ENCODE assay signal across 19 mouse cellular contexts in the genomic region with DNA sequence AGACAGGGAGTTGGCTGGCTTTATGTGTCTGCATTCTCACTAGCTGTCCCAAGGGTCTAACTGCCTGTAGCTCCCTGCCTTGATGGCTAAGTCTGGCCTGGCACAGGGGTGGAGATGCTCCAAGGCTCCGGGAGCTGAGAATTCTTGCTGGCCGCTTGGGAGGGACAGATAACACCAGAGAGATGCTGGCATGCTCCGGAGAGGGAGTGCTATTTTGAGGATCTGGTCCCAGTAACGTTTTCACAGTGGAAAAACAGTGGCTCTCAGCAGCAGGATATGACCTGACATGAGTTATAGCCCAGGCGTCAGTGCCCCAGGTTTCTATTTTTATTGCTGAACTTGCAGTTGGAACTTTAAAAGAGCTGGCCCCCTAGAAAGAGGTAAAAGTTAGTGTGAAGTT. TPM values are rescaled to one million over a fixed set of nuclear protein-coding genes. Genes with fewer than 3 reads are reported as not detected.
A peak's percentile ranks its signal among the peaks of the same experiment; 100 is the strongest.
DNase-seq lines count a peak whose midpoint lies in the region; ATAC-seq and TF ChIP-seq lines count a peak whose summit lies in the region.
"Had no signal": no experiment of that assay in that cellular context is flagged by ENCODE, and none has a peak within 500 bp of the region (broad histone marks: within the 10 kb centered on the region; RNA-seq: fewer than 3 reads in every experiment).

No protein-coding gene starts in this region.

- H3K27me3 ChIP-seq in kidney, embryonic 15.5 days, result no peaks in the 10 kb centered on the region
- H3K27me3 ChIP-seq in hindbrain, postnatal 0 days (ENCODE audit: insufficient read depth, low read length), result no peaks in the 10 kb centered on the region
- H3K27me3 ChIP-seq: forebrain, embryonic 15.5 days had no signal

- intact Hi-C loops in heart, postnatal 14 days (cut with DNase I), result no loop called here

- H3K4me1 ChIP-seq in kidney, embryonic 15.5 days, result peaks cover 5% of the 10 kb centered on the region; the same call in 1 of the 2 replicates
- no peaks in the 10 kb centered on the region for H3K4me1 ChIP-seq in hindbrain, postnatal 0 days (ENCODE audit: insufficient read depth, low read length)
- H3K4me1 ChIP-seq: forebrain, embryonic 15.5 days had no signal

- no peaks in the 10 kb centered on the region for H3K36me3 ChIP-seq in kidney, embryonic 15.5 days
- H3K36me3 ChIP-seq in hindbrain, postnatal 0 days (ENCODE audit: insufficient read depth, low read length), result no peaks in the 10 kb centered on the region
- H3K36me3 ChIP-seq: forebrain, embryonic 15.5 days; G1E had no signal

- H3K4me3 ChIP-seq in kidney, embryonic 15.5 days (replicated peaks), result no peak overlapping the region
- H3K4me3 ChIP-seq in hindbrain, postnatal 0 days (ENCODE audit: low read length), result no peak overlapping the region
- H3K4me3 ChIP-seq: forebrain, embryonic 15.5 days had no signal

- H3K27ac ChIP-seq in kidney, embryonic 15.5 days, result 0 out of 2 replicates have a peak overlapping the region, but pooled peaks have one; percentile 22
- H3K27ac ChIP-seq in hindbrain, postnatal 0 days, result no peak overlapping the region
- H3K27ac ChIP-seq: forebrain, embryonic 15.5 days; liver, embryonic 14.5 days had no signal

- DNase-seq in kidney, adult 18-20 months, result no peak
- DNase-seq in heart, adult 9 months (ENCODE audit: low spot score in 2 of 2), result peak; percentile 25 to 49
- DNase-seq in heart, postnatal 14 days, result peak; percentile 12 to 24
- no peak for DNase-seq in hindbrain, postnatal 0 days (ENCODE audit: low spot score)
- no peak for DNase-seq in cerebellum, adult 18-20 months
- DNase-seq in layer of hippocampus, adult 9-10 months (ENCODE audit: low spot score), result no peak
- DNase-seq: left cerebral cortex, postnatal 4 days; lung, postnatal 10 days; right cerebral cortex, postnatal 25 days; thymus, postnatal 14 days had no signal

- H3K9ac ChIP-seq in kidney, embryonic 15.5 days, result no peak overlapping the region
- no peak overlapping the region for H3K9ac ChIP-seq in hindbrain, postnatal 0 days (replicated peaks; ENCODE audit: low read length)
- H3K9ac ChIP-seq: forebrain, embryonic 15.5 days; liver, embryonic 14.5 days had no signal

- 14% methylated on average over 5 of the region's 5 CpGs for WGBS in kidney, embryonic 15.5 days
- WGBS in hindbrain, postnatal 0 days, result 81% methylated on average over 5 of the region's 5 CpGs

- TF ChIP-seq CTCF in hindbrain, postnatal 0 days (IDR thresholded peaks at IDR 0.05; ENCODE audit: low read depth), result no peak

- ATAC-seq in kidney, embryonic 15.5 days (replicated peaks; ENCODE audit: low FRiP score), result peak; percentile 75
- ATAC-seq in megakaryocyte progenitor cell, adult 5-6 weeks (replicated peaks; ENCODE audit: poor library complexity), result 0 out of 2 replicates have a peak, but pooled peaks have one; percentile 23
- ATAC-seq in hindbrain, postnatal 0 days, result no peak
- ATAC-seq: forebrain, embryonic 15.5 days had no signal

- H3K9me3 ChIP-seq in kidney, embryonic 15.5 days (replicated peaks), result no peaks in the 10 kb centered on the region
- no peaks in the 10 kb centered on the region for H3K9me3 ChIP-seq in hindbrain, postnatal 0 days (ENCODE audit: low read length)
- H3K9me3 ChIP-seq: forebrain, embryonic 15.5 days had no signal

- no peak overlapping the region for H3K4me2 ChIP-seq in kidney, embryonic 15.5 days
- no peak overlapping the region for H3K4me2 ChIP-seq in hindbrain, postnatal 0 days (ENCODE audit: low read depth, low read length)
- H3K4me2 ChIP-seq: forebrain, embryonic 15.5 days; midbrain, embryonic 11.5 days had no signal

RNA-seq across cellular contexts. Expression of a gene that starts 39.4 kb away (rescaled TPM):
- polyA plus RNA-seq in kidney, embryonic 15.5 days (2015; fragmentation: Nextera tagmentation; extraction: Ambion mirVana), result 1.0 and 1.1 TPM in 2 replicates
- under 1 TPM in 1 of 2 experiments, not detected in 1; 0.27 TPM for total RNA-seq in heart, postnatal 14 days (2021)
- total RNA-seq in megakaryocyte progenitor cell, adult 5-6 weeks (2015), result 0.39 and 0.42 TPM in 2 replicates
- 0.07 and 0.62 TPM in 2 replicates for total RNA-seq in megakaryocyte progenitor cell, adult 5-6 weeks (2017)
- not detected in 2 replicates for total RNA-seq in hindbrain, postnatal 0 days (2014; rRNA removed)
- not detected in 2 replicates for polyA plus RNA-seq in hindbrain, postnatal 0 days (2015; fragmentation: Nextera tagmentation; extraction: Ambion mirVana)
- total RNA-seq: layer of hippocampus, postnatal 14 days; left cerebral cortex, postnatal 4 days had no signal
- polyA plus RNA-seq: forebrain, embryonic 15.5 days; G1E; midbrain, embryonic 11.5 days had no signal

RNA-seq across cellular contexts. Expression of a gene that starts 40.5 kb away (rescaled TPM):
- polyA plus RNA-seq in kidney, embryonic 15.5 days (2015; fragmentation: Nextera tagmentation; extraction: Ambion mirVana), result 8.4 and 17.8 TPM in 2 replicates
- total RNA-seq in heart, postnatal 14 days (2021), result under 1 TPM; 0.19 to 0.20 TPM
- total RNA-seq in megakaryocyte progenitor cell, adult 5-6 weeks (2015), result not detected in 2 replicates
- total RNA-seq in megakaryocyte progenitor cell, adult 5-6 weeks (2017), result not detected in 2 replicates
- 5.5 and 6.2 TPM in 2 replicates for total RNA-seq in hindbrain, postnatal 0 days (2014; rRNA removed)
- 3.7 and 4.2 TPM in 2 replicates for polyA plus RNA-seq in hindbrain, postnatal 0 days (2015; fragmentation: Nextera tagmentation; extraction: Ambion mirVana)
- total RNA-seq: G1E; granulocyte monocyte progenitor cell, adult 5-6 weeks; neutrophil, adult 5-6 weeks had no signal
- polyA plus RNA-seq: G1E had no signal

Comparison
In these comparisons a context has a peak if more than half of its experiments do, and no peak if none do; other contexts are left out.
1. DNase-seq: peak in heart, adult 9 months (2 of 2) and heart, postnatal 14 days (2 of 2); none in kidney, adult 18-20 months (single experiment), hindbrain, postnatal 0 days (single experiment), cerebellum, adult 18-20 months (0 of 2) and layer of hippocampus, adult 9-10 months (single experiment).